Mouse (Mus musculus) ES-E14 (cell line): ENCODE data around the gene Casc3.

Experiments
- CHD2 ChIP-seq: IDR thresholded peaks from 2 replicates; pipeline ENCODE4 v1.6.1; 2014; ENCODE audit warnings: mild to moderate bottlenecking, low read depth, low read length, inconsistent platforms
- HCFC1 ChIP-seq: IDR thresholded peaks from 2 replicates; pipeline ENCODE4 v1.6.1; 2012; ENCODE audit warnings: low read length, inconsistent platforms, borderline replicate concordance; ENCODE audit not compliant: insufficient read depth
- MAFK ChIP-seq: IDR thresholded peaks from 2 replicates; pipeline ENCODE4 v1.6.1; 2014; ENCODE audit warnings: mild to moderate bottlenecking, low read depth, low read length, inconsistent platforms; ENCODE audit not compliant: insufficient read depth
- ZC3H11A ChIP-seq: IDR thresholded peaks from 2 replicates; pipeline ENCODE4 v1.6.1; 2012; ENCODE audit warnings: low read depth, mild to moderate bottlenecking, inconsistent platforms, low read length, borderline replicate concordance
- ZNF384 ChIP-seq: IDR thresholded peaks from 2 replicates; pipeline ENCODE4 v1.6.1; 2012; ENCODE audit warnings: low read depth, low read length, inconsistent platforms

DNA sequence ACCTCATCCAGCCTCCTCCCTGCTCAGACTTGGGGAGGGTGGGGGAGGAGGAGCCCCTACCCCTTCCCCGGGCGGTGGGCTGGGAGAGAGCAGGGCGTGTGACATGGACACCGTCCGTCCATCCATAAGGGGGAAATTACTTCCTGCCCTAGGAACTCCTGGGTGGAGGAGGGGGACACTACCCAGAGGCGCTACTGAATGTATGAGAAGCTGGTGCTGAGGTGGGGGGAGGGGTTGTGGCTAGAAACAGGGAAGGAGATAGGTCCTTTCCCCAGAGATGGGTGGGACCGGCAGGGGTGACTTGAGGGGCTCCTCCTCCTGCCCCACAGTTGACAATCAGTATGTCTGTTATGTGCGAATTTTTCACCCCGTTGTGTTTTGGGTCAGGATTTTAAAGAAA is 37.4 kb upstream of the Casc3 start:
- TF ChIP-seq HCFC1: no peak
- TF ChIP-seq ZC3H11A: no peak
- no peak for TF ChIP-seq MAFK
- TF ChIP-seq CHD2: no peak
- TF ChIP-seq ZNF384: no peak
